ENCODE assay signal across 8 mouse cellular contexts in the genomic region with DNA sequence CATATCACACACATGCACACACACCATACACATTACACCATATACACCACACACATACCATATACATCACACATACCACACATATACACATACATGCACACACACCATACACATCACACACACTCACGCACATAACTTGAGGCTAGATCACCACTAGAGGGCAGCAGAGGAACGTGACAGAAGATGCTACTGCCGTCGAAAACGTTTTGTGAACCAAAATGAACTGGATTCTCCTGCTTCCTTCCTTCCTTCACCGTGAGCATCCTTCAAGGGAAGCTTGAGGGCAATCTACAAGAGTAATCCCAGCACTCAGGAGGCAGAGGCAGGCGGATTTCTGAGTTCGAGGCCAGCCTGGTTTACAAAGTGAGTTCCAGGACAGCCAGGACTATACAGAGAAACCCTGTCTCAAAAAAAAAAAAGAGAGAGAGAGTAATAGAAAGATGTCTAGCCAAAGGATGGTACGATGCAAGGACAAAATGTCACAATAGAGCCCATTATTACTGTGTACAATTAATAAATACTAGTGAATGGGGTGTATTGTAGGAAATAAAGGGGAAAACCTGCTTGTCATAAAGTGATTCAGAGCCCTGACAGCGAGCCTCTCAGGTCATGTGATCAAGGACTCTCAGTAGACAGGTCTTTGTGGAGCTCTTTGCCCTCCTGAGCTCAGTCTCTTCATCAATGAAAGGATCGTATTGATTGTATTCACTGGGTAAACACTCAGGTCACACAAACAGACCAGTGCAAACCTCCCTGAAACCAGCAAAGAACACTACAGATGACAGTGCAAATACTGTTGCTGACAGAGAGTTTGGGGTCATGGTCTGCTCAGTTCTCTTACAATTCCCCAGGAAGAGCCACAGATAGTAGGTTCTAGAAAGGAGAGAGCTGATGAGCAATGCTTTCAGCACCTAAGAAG.
DNase-seq lines count a peak whose midpoint lies in the region; ATAC-seq and TF ChIP-seq lines count a peak whose summit lies in the region.

No protein-coding gene starts in this region.

- ATAC-seq in erythroblast, adult 5-6 weeks (replicated peaks; ENCODE audit: low FRiP score, poor library complexity, severe bottlenecking) = peak; percentile 72
- 0 out of 2 replicates have a peak, but pooled peaks have one; percentile 39 for ATAC-seq in heart, postnatal 0 days (ENCODE audit: insufficient read depth, low read depth)
- peak; percentile 71 for ATAC-seq in liver, embryonic 14.5 days (ENCODE audit: insufficient read depth)
- ATAC-seq in neural tube, embryonic 11.5 days (ENCODE audit: insufficient read depth, low FRiP score, low TSS enrichment) = peak; percentile 85

- H3K9me3 ChIP-seq in heart, postnatal 0 days (replicated peaks; ENCODE audit: control insufficient read depth, low read length) = no peaks in the 10 kb centered on the region
- no peaks in the 10 kb centered on the region for H3K9me3 ChIP-seq in liver, embryonic 14.5 days (ENCODE audit: control insufficient read depth, low read length)
- no peaks in the 10 kb centered on the region for H3K9me3 ChIP-seq in neural tube, embryonic 11.5 days (ENCODE audit: control insufficient read depth, low read length)

- H3K4me2 ChIP-seq in heart, postnatal 0 days (ENCODE audit: low read depth, low read length) = no peak overlapping the region
- no peak overlapping the region for H3K4me2 ChIP-seq in liver, embryonic 14.5 days (ENCODE audit: low read depth)
- no peak overlapping the region for H3K4me2 ChIP-seq in neural tube, embryonic 11.5 days (ENCODE audit: low read depth)

- no peak overlapping the region for H3K4me3 ChIP-seq in heart, postnatal 0 days (ENCODE audit: low read depth, low read length)
- H3K4me3 ChIP-seq in liver, embryonic 14.5 days (ENCODE audit: insufficient read depth in 1 of 2, low read depth in 2 of 2, low read length in 2 of 2) = no peak overlapping the region
- H3K4me3 ChIP-seq in neural tube, embryonic 11.5 days (ENCODE audit: low read depth, low read length) = no peak overlapping the region

- H3K27me3 ChIP-seq in heart, postnatal 0 days (ENCODE audit: control insufficient read depth, insufficient read depth, low read length) = no peaks in the 10 kb centered on the region
- no peaks in the 10 kb centered on the region for H3K27me3 ChIP-seq in liver, embryonic 14.5 days (ENCODE audit: control insufficient read depth, insufficient read depth, low read length)
- no peaks in the 10 kb centered on the region for H3K27me3 ChIP-seq in neural tube, embryonic 11.5 days (ENCODE audit: control insufficient read depth, insufficient read depth, low read length)

- H3K4me1 ChIP-seq in heart, postnatal 0 days (ENCODE audit: control insufficient read depth, insufficient read depth) = 0 out of 2 replicates have a peak, but pooled peaks cover 3% of the 10 kb centered on the region
- H3K4me1 ChIP-seq in liver, embryonic 14.5 days (replicated peaks; ENCODE audit: control insufficient read depth in 2 of 2, insufficient read depth in 2 of 2, low read length in 1 of 2) = peaks cover 0 to 15% of the 10 kb centered on the region in 2 experiments; a peak in 2 of 4 replicates
- H3K4me1 ChIP-seq in neural tube, embryonic 11.5 days (ENCODE audit: control insufficient read depth, insufficient read depth, low read length) = no peaks in the 10 kb centered on the region

- 24% methylated on average over 11 of the region's 11 CpGs for WGBS in heart, postnatal 0 days
- 12% methylated on average over 11 of the region's 11 CpGs for WGBS in liver, embryonic 14.5 days (ENCODE audit: insufficient replicate concordance)
- WGBS in neural tube, embryonic 11.5 days = 32% methylated on average over 11 of the region's 11 CpGs

- peak; percentile 57 to 66 for DNase-seq in CD8-positive naive resting alpha-beta T cell, adult 2 months (ENCODE audit: low read depth in 2 of 2, low spot score in 2 of 2)
- peak; percentile 95 for DNase-seq in brain, adult 2 months (ENCODE audit: low read depth, low spot score)
- DNase-seq in heart, postnatal 0 days (ENCODE audit: low spot score) = peak; percentile 73
- DNase-seq in kidney, postnatal 25 days = peak; percentile 61 to 85
- peak; percentile 50 to 54 (median 52) for DNase-seq in liver, embryonic 14.5 days (ENCODE audit: low read depth in 3 of 3, low spot score in 3 of 3)
- DNase-seq in neural tube, embryonic 11.5 days (ENCODE audit: low spot score) = peak; percentile 81
- DNase-seq in telencephalon, adult 2 months (ENCODE audit: low read depth, low spot score) = peak; percentile 65

- no peak for TF ChIP-seq EP300 in heart, postnatal 0 days (IDR thresholded peaks at IDR 0.05; ENCODE audit: low read depth)
- no peak for TF ChIP-seq EP300 in liver, embryonic 14.5 days (IDR thresholded peaks at IDR 0.05; ENCODE audit: low read depth)

- no peaks in the 10 kb centered on the region for H3K36me3 ChIP-seq in heart, postnatal 0 days (replicated peaks; ENCODE audit: control insufficient read depth, insufficient read depth, low read length)
- H3K36me3 ChIP-seq in liver, embryonic 14.5 days (replicated peaks; ENCODE audit: control insufficient read depth, insufficient read depth, low read depth) = no peaks in the 10 kb centered on the region
- no peaks in the 10 kb centered on the region for H3K36me3 ChIP-seq in neural tube, embryonic 11.5 days (ENCODE audit: control insufficient read depth, insufficient read depth, low read length)

- H3K27ac ChIP-seq in heart, postnatal 0 days (ENCODE audit: low read depth) = no peak overlapping the region
- no peak overlapping the region for H3K27ac ChIP-seq in liver, embryonic 14.5 days
- no peak overlapping the region for H3K27ac ChIP-seq in neural tube, embryonic 11.5 days (ENCODE audit: low read depth, low read length)

- peak; percentile 99 for TF ChIP-seq CTCF in heart, postnatal 0 days (IDR thresholded peaks at IDR 0.05; ENCODE audit: low read depth)
- peak; percentile 95 for TF ChIP-seq CTCF in liver, embryonic 14.5 days (IDR thresholded peaks at IDR 0.05; ENCODE audit: low read depth)

- no peak overlapping the region for H3K9ac ChIP-seq in heart, postnatal 0 days (replicated peaks; ENCODE audit: low read depth, low read length)
- H3K9ac ChIP-seq in liver, embryonic 14.5 days (replicated peaks) = no peak overlapping the region
- no peak overlapping the region for H3K9ac ChIP-seq in neural tube, embryonic 11.5 days (ENCODE audit: low read length)
